Mouse (Mus musculus) left cerebral cortex, postnatal 14 days (tissue): ENCODE results near the gene Grip1. TPM values are rescaled to one million over a fixed set of nuclear protein-coding genes. Genes with fewer than 3 reads are reported as not detected.

Source experiments
- DNase-seq, 2 experiments: peaks; one replicate each; pipeline ENCODE4 v3.0.0; 2021 to 2022; ENCODE audit warnings: low spot score in 2 of 2, mixed read lengths in 1 of 2
- intact Hi-C: fragments of 180-260 bp; cut with DNase I; formaldehyde crosslinking; loops from one replicate; pipeline ENCODE4 v1.15.1; 2025
- total RNA-seq, 2 experiments: library from RNA; stranded (reverse); gene quantifications; 2 replicates each; pipeline ENCODE4 v1.2.3; 2021

Gene Grip1
- total RNA-seq, 2 experiments from 2014 or later: 31.4 to 31.8 TPM

DNA sequence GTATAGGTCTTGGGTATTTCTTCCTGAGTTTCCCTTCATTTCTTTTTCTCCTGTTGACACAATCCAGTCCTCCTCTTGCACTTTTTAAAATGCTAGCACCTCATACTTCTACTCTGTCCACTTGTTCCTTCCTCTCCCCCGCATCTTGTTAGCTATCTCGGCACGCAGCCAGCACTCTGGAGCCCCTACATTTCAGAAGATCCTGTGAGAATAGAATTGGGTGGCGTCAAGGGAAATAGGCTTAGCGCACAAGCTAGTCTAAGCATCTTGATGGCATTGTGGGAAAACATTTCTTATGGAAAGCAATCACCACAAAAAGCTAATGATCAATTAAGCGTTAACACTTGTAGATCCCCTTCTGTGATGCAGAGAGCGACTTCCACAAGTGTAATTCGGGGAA, 512.7 kb downstream of the Grip1 start:
- intact Hi-C loops: no loop called here
- no peak for DNase-seq

DNA sequence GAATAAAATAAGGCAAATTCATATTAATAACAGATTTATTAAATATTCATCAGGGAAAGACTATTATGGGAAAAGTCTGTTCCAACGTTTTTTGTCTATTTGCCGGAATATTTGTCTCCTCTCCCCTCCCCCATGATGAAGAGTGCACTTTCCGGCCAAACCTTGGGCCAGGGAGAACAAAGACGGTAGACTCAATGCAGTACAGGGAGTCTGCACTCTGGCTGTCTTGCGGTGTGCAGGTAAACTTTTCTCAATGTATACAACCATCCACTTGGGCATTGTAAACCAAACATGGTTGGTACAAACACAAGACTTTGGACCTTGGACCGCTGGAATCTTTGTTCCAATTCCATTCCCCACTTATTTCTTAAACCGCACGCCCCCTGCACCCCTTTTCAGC, 525.8 kb downstream of the Grip1 start:
- intact Hi-C loops: no loop called here
- DNase-seq: no peak

DNA sequence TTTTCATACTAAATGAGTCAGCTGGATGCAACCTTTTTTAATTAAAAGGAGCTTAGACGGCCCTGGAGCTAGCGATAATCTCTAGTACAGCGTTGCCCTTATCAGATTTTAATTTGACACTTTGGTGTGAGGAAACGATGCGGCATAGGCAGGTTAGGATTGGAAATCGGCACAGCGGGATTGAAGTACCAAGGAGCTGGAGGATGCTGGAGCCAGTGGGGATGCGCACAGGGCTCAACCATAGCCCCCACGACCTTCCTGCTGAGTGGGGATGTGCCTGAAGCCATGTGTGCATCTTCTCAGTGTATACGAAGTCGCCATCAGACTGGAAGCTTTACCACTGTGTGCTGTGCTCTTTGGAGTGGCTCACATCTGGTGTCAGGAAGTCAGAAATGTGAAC, 526.4 kb downstream of the Grip1 start:
- no peak for DNase-seq
- intact Hi-C loops: no loop called here

DNA sequence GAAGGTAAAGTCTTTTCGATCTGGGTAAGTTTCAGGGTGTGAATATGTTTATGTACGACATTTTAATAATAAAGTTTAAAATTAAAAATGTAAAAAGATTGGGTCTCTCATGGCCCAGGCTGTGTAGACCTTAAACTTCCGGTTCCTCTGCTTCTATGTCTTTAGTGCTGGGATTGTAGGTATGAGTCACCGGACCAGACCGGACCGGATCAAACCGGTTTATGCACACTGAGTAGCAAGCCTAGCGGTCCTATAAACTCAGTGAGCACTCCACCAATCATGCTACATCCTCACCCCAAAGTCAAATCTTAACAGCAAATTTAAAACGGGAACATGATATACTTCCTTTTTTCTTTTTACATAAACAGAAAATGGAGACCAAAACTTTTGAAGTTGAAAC, 530.7 kb downstream of the Grip1 start:
- DNase-seq: no peak
- intact Hi-C loops: no loop called here

DNA sequence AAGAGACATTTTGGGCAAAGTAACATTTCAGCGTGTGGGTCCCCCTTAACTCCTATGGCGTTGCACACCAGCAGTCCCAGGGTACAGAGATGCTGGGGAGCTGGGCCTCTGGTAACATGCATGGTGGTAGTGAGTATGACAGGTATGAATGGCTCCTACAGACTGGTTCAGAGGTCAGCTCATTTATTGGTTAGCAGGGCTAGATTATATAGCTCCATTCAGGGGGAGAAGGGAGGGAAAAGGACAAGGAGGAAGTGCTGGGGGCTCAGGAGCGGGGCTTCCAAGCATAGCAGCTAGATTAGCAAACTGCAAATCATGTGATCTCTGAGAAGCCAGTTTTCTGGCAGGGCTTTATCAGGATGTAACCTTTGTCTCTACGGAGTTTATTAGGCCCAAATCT, 544.8 kb downstream of the Grip1 start:
- intact Hi-C loops: no loop called here

DNA sequence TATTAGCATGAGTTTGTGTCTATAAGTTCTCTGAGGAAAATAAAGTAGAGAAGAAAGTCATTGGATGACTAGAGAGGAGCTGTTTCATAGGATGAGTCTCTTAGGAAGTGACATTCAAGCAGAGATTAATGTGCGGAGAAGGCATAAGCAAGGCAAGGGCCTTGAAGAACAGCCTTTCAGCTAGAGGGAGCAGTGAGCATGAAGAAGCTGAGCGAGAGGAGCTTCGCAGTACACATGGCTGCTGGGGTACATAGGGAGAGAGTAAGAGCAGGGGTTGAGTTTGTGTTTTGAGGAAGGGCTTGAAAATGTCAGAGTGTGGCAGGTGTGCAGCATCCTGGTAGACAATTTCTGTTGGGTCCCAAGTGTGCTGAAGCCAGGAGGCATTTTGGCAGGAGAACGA, 548.5 kb downstream of the Grip1 start:
- no peak for DNase-seq
- intact Hi-C loops: no loop called here

More for the DNA sequence above, 544.8 kb downstream of the Grip1 start:
- no peak for DNase-seq

DNA sequence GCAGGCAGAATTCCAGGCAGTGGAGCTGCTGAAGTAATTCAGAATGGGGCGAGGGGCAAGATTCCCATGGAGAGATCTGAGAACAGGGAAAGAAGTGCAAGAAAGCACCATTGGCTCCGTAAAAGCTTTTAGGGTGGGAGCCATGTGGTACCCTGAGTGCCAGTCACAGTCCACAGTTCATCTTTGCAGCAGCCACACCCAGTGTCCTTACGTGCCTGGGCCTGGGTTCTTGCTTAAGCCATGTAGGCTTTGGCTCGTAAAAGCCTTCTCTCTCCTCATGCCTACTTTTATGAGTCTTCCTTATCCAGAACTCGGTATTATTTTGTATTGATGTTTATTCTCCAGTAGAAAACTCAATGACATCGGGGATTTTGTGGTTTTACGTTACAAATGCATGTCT, 550.5 kb downstream of the Grip1 start:
- intact Hi-C loops: no loop called here
- DNase-seq: no peak

DNA sequence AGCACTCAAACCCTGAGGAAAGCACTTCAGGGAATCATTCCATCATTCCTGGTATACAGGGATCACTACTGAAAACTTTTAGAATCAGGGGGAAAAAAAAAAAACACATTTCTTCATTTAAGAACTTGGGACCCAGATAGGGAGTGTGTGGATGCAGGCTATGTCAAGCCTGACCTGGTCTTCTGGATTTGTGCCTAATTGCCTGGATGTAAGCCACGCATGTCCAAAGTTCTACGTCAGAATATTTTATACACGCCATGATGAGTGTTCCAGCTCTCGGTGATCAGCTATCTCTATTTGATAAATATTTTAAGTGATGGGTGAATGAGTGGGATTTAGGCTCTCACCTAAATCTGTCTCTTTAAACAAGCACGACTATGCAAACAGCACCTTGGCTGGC, 552.0 kb downstream of the Grip1 start:
- intact Hi-C loops: no loop called here
- no peak for DNase-seq

DNA sequence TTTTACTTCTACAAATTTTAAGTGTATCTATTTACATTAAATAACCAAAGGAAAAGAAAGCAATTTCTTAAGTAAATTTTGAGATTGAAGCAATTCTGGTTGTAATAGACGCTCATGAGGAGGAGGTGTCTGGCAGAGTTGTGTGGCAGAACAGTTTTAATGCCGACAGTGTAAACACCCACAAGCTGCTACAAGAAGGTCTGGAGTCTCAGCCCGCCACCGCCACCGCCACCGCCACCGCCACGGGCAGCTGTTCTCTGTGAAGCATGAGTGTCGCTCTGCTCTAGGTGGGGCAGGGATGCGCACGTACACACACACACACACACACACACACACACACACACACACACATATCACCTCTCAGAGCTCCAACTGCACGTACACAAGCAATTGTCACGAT, 558.7 kb downstream of the Grip1 start:
- DNase-seq: peak; percentile 34 to 44
- intact Hi-C loops: no loop called here

DNA sequence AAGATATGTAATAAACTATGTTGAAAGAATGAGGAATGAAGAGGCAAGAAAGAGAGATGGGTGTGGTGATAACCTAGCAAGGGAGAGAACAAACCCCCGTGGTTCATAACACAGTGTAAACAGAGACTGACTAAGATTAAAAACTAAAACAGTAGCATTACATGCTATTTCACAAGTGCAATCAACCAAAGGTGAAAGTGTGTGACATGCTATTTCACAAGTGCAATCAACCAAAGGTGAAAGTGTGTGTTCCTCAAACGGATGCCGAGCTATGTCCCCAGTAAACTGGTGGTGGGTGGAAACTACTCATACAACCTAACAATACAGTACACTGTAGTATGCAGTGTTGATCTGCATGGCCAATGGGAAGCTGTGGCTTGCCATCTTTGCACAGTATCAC, 561.5 kb downstream of the Grip1 start:
- no peak for DNase-seq
- intact Hi-C loops: no loop called here

DNA sequence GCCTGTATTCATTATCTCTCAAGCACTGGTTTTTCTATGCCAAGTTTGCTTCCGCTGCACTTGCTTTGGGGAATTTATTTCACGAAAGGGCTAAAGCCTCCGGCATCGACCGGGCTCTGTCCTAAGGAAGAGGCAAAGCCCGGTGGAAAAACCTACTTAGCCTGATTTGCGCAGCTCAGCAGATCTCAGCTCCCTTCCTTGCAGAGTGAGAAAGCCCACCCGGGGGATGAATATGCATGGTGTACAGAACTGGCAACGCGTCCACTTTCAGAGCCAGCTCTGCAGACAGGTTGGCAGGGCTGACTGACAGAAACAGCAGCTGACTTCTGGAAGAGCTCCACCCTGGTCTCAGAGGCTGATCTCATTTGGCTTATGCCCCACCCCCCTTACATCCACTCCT, 572.8 kb downstream of the Grip1 start:
- intact Hi-C loops: no loop called here
- DNase-seq: no peak

DNA sequence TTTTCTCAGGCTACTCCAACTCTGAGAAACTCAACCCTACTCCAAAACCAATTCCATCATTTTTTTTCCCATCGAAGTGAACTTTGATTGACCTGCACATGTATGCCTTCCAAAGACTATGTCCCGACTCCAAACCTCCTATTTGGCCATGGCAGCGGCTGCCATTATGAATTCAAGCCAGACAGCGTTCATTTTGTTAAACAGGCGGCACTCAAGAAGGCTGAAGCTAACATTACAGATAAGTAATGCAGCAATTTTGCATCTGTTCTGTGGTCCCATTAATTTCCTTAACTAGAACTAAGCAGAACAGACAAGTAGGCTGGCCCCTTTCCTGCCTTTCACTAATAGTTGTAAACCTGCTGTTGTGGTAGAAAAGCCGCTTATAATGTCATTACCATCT, 577.3 kb downstream of the Grip1 start:
- intact Hi-C loops: no loop called here
- DNase-seq: no peak

DNA sequence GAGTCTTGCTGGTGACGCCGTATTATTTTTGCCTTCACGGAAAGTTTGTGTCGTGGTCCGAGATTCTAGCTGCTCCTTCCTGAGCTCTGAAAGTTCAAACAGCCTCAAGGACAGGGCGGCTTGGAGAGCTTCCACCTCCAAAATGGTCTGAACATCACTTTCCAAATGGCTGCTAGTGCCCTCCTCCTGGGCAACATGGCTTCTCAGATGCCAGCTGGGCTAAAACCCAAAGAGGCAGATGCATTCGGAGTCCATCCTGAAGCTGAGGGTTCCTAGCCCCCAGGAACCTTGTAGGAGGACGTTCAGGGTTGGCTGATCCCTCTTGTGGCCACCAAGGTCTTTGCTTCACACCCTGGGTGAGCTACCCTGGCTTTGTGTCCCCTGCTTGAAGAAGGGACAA, 577.7 kb downstream of the Grip1 start:
- intact Hi-C loops: no loop called here
- no peak for DNase-seq

DNA sequence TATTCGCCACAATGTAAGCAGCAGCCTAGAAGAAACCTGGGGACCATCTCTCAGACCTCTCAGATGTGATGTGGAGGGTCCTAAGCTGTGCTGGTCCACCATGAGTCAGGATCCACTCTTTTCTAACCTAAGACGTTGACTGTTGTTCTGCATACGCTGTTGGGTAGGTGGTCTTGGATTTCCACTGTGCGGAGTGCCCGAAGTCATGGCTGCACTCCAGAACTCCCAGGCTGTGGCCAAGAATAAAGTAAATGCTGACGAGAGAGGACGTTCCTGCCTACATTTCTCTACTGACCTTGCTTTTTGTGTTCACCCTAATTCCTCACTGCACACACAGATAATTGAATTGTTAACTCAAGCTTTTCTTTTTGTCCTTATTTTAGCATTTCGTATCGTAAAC, 580.2 kb downstream of the Grip1 start:
- intact Hi-C loops: no loop called here
- no peak for DNase-seq

DNA sequence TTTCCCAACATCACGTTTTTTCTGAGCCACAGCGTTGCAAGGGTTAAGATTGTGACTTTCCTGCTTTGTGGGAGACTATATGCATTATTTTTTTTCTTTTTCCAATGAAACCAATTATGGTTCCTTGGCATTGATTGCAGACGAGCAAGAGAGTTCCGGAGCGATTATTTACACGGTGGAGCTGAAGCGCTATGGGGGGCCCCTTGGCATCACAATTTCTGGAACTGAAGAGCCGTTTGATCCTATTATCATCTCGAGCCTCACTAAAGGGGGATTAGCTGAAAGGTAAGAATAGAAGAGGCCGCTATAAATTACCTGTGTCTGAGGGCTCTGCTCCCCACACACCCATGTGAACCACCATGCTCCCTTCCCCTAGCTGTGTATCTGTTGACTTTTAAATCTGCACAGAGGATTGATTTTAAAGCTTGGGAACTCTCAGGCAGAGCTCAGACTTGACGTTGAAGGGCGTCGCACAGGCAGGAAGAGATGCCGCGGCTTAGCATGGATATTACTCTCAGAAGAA, 581.6 kb downstream of the Grip1 start:
- DNase-seq: no peak
- intact Hi-C loops: no loop called here

DNA sequence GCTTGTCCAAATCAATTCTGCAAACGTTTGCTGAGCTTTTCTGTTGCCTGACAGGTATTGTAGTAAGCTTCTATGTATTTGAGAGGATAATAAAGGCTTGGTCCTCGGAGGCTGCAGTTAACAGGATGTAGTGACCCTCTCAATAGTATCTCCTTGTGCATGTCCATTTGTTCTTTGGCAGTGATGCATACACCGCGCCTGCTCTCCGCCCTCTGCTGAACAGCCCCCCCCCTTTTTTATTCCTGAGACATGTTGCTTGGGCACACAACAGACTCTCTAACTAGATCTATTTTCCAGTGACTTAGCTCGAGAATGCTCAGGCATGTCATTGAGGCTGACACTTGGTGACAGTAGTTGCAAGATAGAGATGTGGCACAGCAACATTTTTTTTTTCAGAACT, 582.2 kb downstream of the Grip1 start:
- DNase-seq: no peak
- intact Hi-C loops: no loop called here

DNA sequence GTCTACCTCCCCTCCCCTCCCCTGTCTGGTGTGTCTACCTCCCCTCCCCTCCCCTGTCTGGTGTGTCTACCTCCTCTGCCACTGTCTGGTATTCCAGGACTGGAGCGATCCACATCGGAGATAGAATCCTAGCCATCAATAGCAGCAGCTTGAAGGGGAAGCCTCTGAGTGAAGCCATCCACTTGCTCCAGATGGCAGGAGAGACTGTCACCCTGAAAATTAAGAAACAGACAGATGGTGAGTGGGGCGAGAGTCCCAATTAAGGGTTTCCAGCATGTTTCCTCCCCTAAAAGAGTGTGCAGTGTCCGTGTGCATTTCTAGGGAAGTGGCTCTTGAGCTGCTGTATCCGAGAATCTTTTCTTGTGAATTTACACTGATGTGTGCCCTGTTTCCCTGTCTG, 584.6 kb downstream of the Grip1 start:
- DNase-seq: peak; percentile 74 to 76
- intact Hi-C loops: no loop called here

DNA sequence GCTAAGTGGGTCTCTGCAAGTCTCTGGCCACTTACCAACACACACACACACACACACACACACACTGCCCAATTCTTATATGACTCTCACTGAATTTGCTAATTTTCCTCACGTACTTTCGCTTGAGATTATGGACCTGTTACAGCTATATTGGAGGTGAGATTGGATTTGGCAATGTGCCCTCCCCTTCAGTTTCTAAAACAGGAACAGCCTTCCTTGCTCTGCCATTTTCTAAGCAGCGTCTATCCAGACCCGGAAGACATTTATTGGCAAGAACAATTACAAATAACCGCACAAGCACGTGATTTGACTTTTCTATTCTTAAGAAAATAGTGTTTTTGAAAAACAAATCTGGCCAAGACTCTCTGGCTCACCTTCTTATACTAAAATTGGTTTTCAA, 590.6 kb downstream of the Grip1 start:
- intact Hi-C loops: no loop called here

DNA sequence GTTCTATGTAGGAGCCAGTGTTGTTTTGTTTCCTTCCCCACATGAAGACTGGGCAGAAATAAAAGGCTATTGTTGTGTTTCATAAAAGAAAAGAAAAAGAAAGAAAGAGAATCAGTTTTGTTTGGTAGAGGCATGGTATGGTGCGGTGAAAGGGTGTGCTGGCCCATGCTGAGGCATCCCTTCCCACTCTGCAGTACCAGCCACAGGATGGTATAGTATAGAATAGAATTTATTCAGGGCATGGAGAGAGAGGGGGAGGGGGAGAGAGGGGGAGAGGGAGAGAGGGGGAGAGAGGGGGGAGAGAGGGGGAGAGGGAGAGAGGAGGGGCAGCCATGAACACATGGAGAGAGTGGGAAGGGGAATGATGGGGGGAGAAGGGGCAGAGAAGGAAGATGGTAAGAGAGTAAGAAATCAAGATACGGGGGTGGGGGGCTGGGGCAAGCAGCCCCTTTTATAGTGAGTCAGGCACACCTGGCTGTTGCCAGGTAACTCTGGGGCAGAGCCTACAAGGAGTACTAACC, 591.1 kb downstream of the Grip1 start:
- intact Hi-C loops: no loop called here

More for the DNA sequence above, 590.6 kb downstream of the Grip1 start:
- no peak for DNase-seq

DNA sequence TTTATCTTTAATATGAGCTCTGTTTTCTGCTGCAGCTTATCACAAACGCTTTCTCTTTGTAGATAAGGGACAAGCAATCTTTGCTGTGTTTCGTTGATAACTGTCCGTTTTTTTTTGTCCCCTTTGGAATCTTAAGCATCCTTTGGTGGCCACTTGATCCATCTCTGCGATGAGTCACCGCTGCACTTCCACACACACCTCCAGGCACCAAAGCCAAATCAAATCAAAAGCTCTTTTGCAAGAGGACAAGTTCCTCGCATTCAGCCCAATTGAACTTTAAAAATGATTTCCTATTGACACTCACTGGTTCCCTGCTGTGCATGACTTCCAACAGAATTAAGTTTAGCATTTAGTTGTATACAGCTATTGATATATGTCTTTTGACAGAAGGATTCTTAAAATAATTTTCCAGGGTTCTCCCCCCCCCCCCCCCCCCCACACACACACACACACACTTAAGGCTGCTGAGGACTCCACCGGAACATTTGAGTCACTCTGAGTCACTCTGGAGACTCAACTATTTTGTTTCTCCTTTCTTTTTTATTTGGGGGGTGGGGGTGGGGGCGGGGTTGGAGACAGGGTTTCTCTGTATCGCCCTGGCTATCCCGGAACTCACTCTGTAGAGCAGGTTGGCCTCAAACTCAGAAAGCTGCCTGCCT, 607.1 kb downstream of the Grip1 start:
- intact Hi-C loops: loop anchor here (10.0 kb wide), 1 partner anchor 256 kb away; no protein-coding TSS in a partner anchor
- no peak for DNase-seq

More for the DNA sequence above, 591.1 kb downstream of the Grip1 start:
- DNase-seq: no peak
